Mouse (Mus musculus) megakaryocyte, embryonic 14.5 days (primary cell): ENCODE results near the gene Nup35.

Experiments
- FLI1 ChIP-seq: IDR thresholded peaks from 2 replicates; pipeline ENCODE4 v1.6.1; 2012; ENCODE audit warnings: low read length, inconsistent platforms, mixed read lengths
- GATA1 ChIP-seq: IDR thresholded peaks from 3 replicates; pipeline ENCODE4 v1.6.1; 2012; ENCODE audit warnings: mixed read lengths, low read length, inconsistent platforms, borderline replicate concordance

- TF ChIP-seq FLI1, result no peak
- no peak for TF ChIP-seq GATA1
Observed at GRCm38 (mm10) chr2:80616854-80617737, at the start of gene Nup35, which contains the start of gene Dusp19.
